Mouse (Mus musculus): ENCODE data around the gene Tm9sf4. TPM values are rescaled to one million over a fixed set of nuclear protein-coding genes. Genes with fewer than 3 reads are reported as not detected.

The Tm9sf4 gene
- 54.5 and 69.8 TPM in 2 replicates for polyA plus RNA-seq (2014; fragmentation: Nextera tagmentation; extraction: Ambion mirVana)

GRCm38 (mm10) chr2:153160844-153161683 is at the start of gene Tm9sf4:
TSS of gene Tm9sf4 (plus strand) at chr2:153161303.
- peak; percentile 95 for ATAC-seq
- Histone ChIP-seq H3K27ac (ENCODE audit: low read depth, low read length) (peak within 1 kb of the TSS; percentile 87), H3K27me3 (replicated peaks; ENCODE audit: control insufficient read depth, insufficient read depth, low read length) (no peaks in the 10 kb centered on the region), H3K4me3 (ENCODE audit: low read depth, low read length) (peak within 1 kb of the TSS; percentile 67), H3K4me1 (ENCODE audit: control insufficient read depth, insufficient read depth, low read length) (peaks cover 4% of the 10 kb centered on the region), H3K9me3 (replicated peaks; ENCODE audit: control insufficient read depth, low read length) (no peaks in the 10 kb centered on the region), H3K36me3 (ENCODE audit: control insufficient read depth, insufficient read depth, low read length) (0 out of 2 replicates have a peak, but pooled peaks cover 3% of the 10 kb centered on the region), H3K9ac (ENCODE audit: low read length) (peak within 1 kb of the TSS; percentile 80), H3K4me2 (ENCODE audit: low read length) (peak within 1 kb of the TSS; percentile 61)
- WGBS: 9% methylated on average over 34 of the region's 34 CpGs
- peak; percentile 97 for DNase-seq (ENCODE audit: low spot score)

- WGBS: 84% methylated on average over 4 of the region's 4 CpGs
- no peak for DNase-seq (ENCODE audit: low spot score)
Measured at GRCm38 (mm10) chr2:153115679-153116081, 45.4 kb upstream of the Tm9sf4 start.

GRCm38 (mm10) chr2:153117051-153117486 is 44.0 kb upstream of the Tm9sf4 start:
- no peaks in the 10 kb centered on the region for H3K36me3 ChIP-seq (ENCODE audit: control insufficient read depth, insufficient read depth, low read length)
- DNase-seq (ENCODE audit: low spot score): no peak
- H3K9ac ChIP-seq (ENCODE audit: low read length): no peak overlapping the region
- ATAC-seq: no peak
- no peaks in the 10 kb centered on the region for H3K9me3 ChIP-seq (replicated peaks; ENCODE audit: control insufficient read depth, low read length)
- no peak overlapping the region for H3K4me3 ChIP-seq (ENCODE audit: low read depth, low read length)
- no peak overlapping the region for H3K27ac ChIP-seq (ENCODE audit: low read depth, low read length)
- WGBS: 80% methylated on average over 7 of the region's 7 CpGs
- H3K4me1 ChIP-seq (ENCODE audit: control insufficient read depth, insufficient read depth, low read length): no peaks in the 10 kb centered on the region
- H3K27me3 ChIP-seq (replicated peaks; ENCODE audit: control insufficient read depth, insufficient read depth, low read length): no peaks in the 10 kb centered on the region
- no peak overlapping the region for H3K4me2 ChIP-seq (ENCODE audit: low read length)

More at GRCm38 (mm10) chr2:153115679-153116081, 45.4 kb upstream of the Tm9sf4 start:
- no peaks in the 10 kb centered on the region for H3K27me3 ChIP-seq (replicated peaks; ENCODE audit: control insufficient read depth, insufficient read depth, low read length)
- no peaks in the 10 kb centered on the region for H3K4me1 ChIP-seq (ENCODE audit: control insufficient read depth, insufficient read depth, low read length)
- no peaks in the 10 kb centered on the region for H3K36me3 ChIP-seq (ENCODE audit: control insufficient read depth, insufficient read depth, low read length)
- ATAC-seq: no peak
- H3K4me3 ChIP-seq (ENCODE audit: low read depth, low read length): no peak overlapping the region
- no peak overlapping the region for H3K4me2 ChIP-seq (ENCODE audit: low read length)
- H3K9ac ChIP-seq (ENCODE audit: low read length): no peak overlapping the region
- no peaks in the 10 kb centered on the region for H3K9me3 ChIP-seq (replicated peaks; ENCODE audit: control insufficient read depth, low read length)
- H3K27ac ChIP-seq (ENCODE audit: low read depth, low read length): no peak overlapping the region

DNA sequence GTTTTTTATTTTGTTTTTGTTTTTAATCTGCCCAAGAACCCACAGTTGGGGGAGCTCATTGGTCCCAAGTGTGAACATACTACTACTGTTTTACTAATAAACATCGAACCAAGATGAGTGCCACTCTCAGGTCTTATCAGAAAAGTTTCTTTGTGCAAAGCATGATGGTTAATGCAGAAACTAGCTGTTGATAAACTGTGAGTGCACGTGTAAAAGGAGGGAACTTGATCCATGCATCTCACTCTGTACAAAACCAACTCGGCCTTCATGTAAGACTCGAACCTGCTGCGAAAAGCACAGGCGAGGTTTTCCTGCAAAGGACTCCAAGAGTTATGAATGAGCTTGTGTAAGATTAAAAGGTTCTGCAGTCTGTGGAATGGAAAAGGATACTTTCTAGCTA is 41.6 kb upstream of the Tm9sf4 start:
- Histone ChIP-seq H3K27me3 (replicated peaks; ENCODE audit: control insufficient read depth, insufficient read depth, low read length) (no peaks in the 10 kb centered on the region), H3K9ac (ENCODE audit: low read length) (no peak overlapping the region), H3K36me3 (ENCODE audit: control insufficient read depth, insufficient read depth, low read length) (no peaks in the 10 kb centered on the region), H3K4me2 (ENCODE audit: low read length) (no peak overlapping the region), H3K27ac (ENCODE audit: low read depth, low read length) (no peak overlapping the region), H3K4me3 (ENCODE audit: low read depth, low read length) (no peak overlapping the region), H3K4me1 (ENCODE audit: control insufficient read depth, insufficient read depth, low read length) (no peaks in the 10 kb centered on the region), H3K9me3 (replicated peaks; ENCODE audit: control insufficient read depth, low read length) (no peaks in the 10 kb centered on the region)
- DNase-seq (ENCODE audit: low spot score) (no peak), ATAC-seq (no peak)
- WGBS: 90% methylated on average over 6 of the region's 6 CpGs

- Histone ChIP-seq H3K27me3 (replicated peaks; ENCODE audit: control insufficient read depth, insufficient read depth, low read length) (no peaks in the 10 kb centered on the region), H3K36me3 (ENCODE audit: control insufficient read depth, insufficient read depth, low read length) (no peaks in the 10 kb centered on the region), H3K27ac (ENCODE audit: low read depth, low read length) (no peak overlapping the region), H3K4me1 (ENCODE audit: control insufficient read depth, insufficient read depth, low read length) (no peaks in the 10 kb centered on the region), H3K4me2 (ENCODE audit: low read length) (no peak overlapping the region), H3K4me3 (ENCODE audit: low read depth, low read length) (no peak overlapping the region), H3K9ac (ENCODE audit: low read length) (no peak overlapping the region), H3K9me3 (replicated peaks; ENCODE audit: control insufficient read depth, low read length) (no peaks in the 10 kb centered on the region)
- DNase-seq (ENCODE audit: low spot score) (no peak), ATAC-seq (no peak)
- WGBS: 70% methylated on average over 8 of the region's 8 CpGs
Measured at GRCm38 (mm10) chr2:153120126-153120525, 41.0 kb upstream of the Tm9sf4 start.

DNA sequence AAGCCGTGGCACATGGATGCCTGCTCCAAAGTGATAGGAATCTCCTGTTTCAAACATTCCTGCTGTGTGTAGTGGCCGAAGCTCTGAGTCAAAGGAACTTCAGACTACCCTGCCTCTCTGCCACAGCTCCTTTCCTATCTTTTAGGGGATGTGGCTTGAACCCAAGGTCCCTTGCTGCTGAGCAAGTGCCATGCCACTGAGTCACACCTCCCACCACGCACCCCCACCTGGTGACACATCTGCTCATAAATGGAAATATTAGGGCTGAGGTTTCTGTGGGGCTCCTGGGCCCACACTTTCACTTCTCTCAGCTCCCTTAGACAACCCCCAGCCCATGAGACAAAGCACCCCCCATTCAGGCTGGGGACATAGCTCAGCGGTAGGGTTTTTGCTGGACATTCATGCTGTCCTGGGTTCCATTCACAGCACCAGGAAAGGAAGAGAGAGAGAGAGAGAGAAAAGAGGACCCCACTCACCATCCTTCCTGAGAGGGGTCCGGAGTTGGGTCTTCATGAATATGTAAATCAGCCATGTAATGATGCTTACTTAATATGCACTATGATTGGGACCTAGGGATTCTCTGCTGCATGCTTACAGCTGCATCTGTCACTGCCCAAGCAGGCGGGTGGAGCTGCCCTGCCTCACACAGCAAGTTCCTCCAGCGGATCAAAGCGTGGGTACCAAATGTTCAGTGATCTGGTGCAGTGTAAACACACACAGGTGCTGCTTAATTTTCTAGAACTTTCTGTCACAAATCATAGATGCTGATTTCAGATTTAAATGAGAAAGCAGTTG is 39.1 kb upstream of the Tm9sf4 start:
- Histone ChIP-seq H3K9ac (ENCODE audit: low read length) (no peak overlapping the region), H3K36me3 (ENCODE audit: control insufficient read depth, insufficient read depth, low read length) (no peaks in the 10 kb centered on the region), H3K4me1 (ENCODE audit: control insufficient read depth, insufficient read depth, low read length) (no peaks in the 10 kb centered on the region), H3K27ac (ENCODE audit: low read depth, low read length) (no peak overlapping the region), H3K4me2 (ENCODE audit: low read length) (no peak overlapping the region), H3K4me3 (ENCODE audit: low read depth, low read length) (no peak overlapping the region), H3K27me3 (replicated peaks; ENCODE audit: control insufficient read depth, insufficient read depth, low read length) (no peaks in the 10 kb centered on the region), H3K9me3 (replicated peaks; ENCODE audit: control insufficient read depth, low read length) (no peaks in the 10 kb centered on the region)
- 74% methylated on average over 8 of the region's 8 CpGs for WGBS
- DNase-seq (ENCODE audit: low spot score) (no peak), ATAC-seq (no peak)

GRCm38 (mm10) chr2:153122701-153123100 is 38.4 kb upstream of the Tm9sf4 start:
- Histone ChIP-seq H3K9ac (ENCODE audit: low read length) (no peak overlapping the region), H3K4me1 (ENCODE audit: control insufficient read depth, insufficient read depth, low read length) (no peaks in the 10 kb centered on the region), H3K36me3 (ENCODE audit: control insufficient read depth, insufficient read depth, low read length) (no peaks in the 10 kb centered on the region), H3K27ac (ENCODE audit: low read depth, low read length) (no peak overlapping the region), H3K4me2 (ENCODE audit: low read length) (no peak overlapping the region), H3K9me3 (replicated peaks; ENCODE audit: control insufficient read depth, low read length) (no peaks in the 10 kb centered on the region), H3K4me3 (ENCODE audit: low read depth, low read length) (no peak overlapping the region), H3K27me3 (replicated peaks; ENCODE audit: control insufficient read depth, insufficient read depth, low read length) (no peaks in the 10 kb centered on the region)
- ATAC-seq (no peak), DNase-seq (ENCODE audit: low spot score) (no peak)
- WGBS: 85% methylated on average over 7 of the region's 7 CpGs

- Histone ChIP-seq H3K9ac (ENCODE audit: low read length) (no peak overlapping the region), H3K4me1 (ENCODE audit: control insufficient read depth, insufficient read depth, low read length) (no peaks in the 10 kb centered on the region), H3K36me3 (ENCODE audit: control insufficient read depth, insufficient read depth, low read length) (no peaks in the 10 kb centered on the region), H3K27me3 (replicated peaks; ENCODE audit: control insufficient read depth, insufficient read depth, low read length) (no peaks in the 10 kb centered on the region), H3K4me2 (ENCODE audit: low read length) (no peak overlapping the region), H3K4me3 (ENCODE audit: low read depth, low read length) (no peak overlapping the region), H3K27ac (ENCODE audit: low read depth, low read length) (no peak overlapping the region), H3K9me3 (replicated peaks; ENCODE audit: control insufficient read depth, low read length) (no peaks in the 10 kb centered on the region)
- DNase-seq (ENCODE audit: low spot score) (no peak), ATAC-seq (no peak)
- WGBS: 53% methylated on average over 5 of the region's 5 CpGs
Measured at GRCm38 (mm10) chr2:153125875-153126274, 35.2 kb upstream of the Tm9sf4 start.

Data from forebrain, embryonic 14.5 days (tissue).